Mouse (Mus musculus): ENCODE data around the gene Ptn. TPM values are rescaled to one million over a fixed set of nuclear protein-coding genes. Genes with fewer than 3 reads are reported as not detected.

Gene Ptn
- total RNA-seq, 4 experiments from 2014 or later, result 0.51 to 1.3 (median 0.92) TPM

DNA sequence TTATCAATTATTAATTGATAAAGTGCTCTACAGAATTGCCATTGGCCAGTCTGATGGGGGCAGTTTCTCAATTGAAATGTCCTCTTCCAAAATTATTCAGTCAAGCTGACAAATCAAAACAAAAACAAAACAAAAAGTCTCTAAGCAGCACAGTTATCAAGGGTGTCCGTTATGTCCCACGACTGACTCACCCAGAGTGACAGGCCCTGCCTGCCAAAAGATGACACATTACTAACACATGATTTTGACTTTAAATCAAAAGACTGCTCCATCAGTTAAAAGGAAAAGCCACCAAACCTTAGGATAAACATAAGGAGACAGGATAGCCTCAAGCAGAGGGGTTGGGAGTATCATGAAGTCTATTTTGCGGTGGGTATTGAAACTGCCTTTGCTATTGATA is 6.6 kb upstream of the Ptn start:
- DNase-seq (ENCODE audit: low spot score in 2 of 2), result no peak

- no peak for DNase-seq (ENCODE audit: low spot score in 2 of 2)
Measured at GRCm38 (mm10) chr6:36815992-36816391, 6.0 kb upstream of the Ptn start.

DNA sequence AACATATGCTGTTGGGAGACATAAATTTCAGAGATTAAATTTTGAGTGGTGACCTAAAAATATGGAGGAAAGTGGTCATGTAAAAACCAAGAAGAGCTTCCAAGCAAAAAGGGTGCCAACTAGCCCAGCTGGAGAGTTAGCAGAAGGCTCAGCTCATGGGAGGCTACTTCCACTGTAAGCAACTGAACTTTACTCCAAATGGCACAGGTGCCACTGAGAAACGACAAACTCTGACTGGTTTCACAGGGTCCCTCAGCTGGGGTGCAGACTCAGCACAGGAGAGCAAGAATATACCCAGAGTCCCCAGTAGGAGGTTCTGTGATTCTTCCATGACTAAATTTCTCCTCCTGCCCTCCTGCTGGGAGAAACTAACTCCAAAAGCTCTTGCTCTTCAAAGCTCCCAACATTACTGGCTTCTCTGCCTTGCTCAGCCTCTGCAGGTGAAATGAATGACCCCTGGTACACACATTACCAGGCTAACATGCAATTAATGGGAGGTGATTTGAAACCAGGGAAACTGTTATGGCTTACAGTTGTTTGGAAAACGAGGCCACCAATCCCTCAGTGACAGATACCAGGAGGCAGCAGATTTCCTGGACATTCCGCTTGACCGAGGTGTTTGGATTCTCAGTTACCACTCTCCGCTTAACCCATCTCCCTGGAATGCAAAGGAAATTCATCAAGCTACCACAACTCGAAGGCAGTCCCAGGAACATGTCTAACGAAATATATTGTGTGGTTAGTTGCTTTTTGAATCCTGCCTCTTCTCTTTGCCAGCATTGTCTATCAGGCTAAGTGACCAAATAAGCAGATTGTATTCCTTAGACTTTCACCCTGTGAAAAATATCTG is 2.9 kb upstream of the Ptn start:
- DNase-seq (ENCODE audit: low spot score in 2 of 2), result no peak

DNA sequence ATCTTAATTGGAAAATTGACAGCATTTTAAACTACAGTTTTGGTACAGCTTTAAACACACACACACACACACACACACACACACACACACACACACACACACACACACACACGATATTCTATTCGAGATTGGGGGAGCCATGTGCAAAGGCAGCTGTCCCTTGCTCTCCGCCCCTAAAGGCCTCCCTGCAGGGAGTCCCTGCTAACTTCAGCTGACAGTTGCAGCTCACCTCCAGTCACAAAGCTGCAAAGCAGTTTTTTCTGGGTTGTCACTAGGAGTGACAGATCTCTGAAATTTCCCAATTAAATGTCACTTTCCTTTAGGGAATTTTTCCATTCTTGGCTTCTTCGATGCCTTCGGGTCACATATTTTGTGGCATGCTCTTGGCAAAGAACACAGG is 428 bp upstream of the Ptn start:
- DNase-seq (ENCODE audit: low spot score in 2 of 2), result no peak

DNA sequence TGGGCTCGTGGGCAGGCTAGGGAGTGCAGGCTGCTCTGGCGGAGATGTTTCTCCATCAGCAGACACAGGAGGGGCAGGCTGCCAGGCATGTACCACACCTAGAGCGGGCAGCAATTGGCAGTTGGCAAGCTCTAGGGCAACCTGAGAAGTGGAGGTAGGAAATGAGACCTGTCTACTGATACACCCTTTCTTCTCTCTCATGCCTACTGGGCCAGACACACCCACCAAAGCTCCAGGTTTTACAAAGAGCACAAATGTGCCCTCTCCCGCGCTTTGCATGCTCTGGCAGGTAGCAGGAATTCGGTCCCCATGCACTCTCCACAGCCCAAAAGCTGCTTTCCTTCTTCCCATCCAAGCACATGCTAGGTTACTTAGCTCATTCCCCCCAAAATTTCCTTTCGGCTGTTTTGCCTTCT is 701 bp downstream of the Ptn start:
- no peak for DNase-seq (ENCODE audit: low spot score in 2 of 2)

DNA sequence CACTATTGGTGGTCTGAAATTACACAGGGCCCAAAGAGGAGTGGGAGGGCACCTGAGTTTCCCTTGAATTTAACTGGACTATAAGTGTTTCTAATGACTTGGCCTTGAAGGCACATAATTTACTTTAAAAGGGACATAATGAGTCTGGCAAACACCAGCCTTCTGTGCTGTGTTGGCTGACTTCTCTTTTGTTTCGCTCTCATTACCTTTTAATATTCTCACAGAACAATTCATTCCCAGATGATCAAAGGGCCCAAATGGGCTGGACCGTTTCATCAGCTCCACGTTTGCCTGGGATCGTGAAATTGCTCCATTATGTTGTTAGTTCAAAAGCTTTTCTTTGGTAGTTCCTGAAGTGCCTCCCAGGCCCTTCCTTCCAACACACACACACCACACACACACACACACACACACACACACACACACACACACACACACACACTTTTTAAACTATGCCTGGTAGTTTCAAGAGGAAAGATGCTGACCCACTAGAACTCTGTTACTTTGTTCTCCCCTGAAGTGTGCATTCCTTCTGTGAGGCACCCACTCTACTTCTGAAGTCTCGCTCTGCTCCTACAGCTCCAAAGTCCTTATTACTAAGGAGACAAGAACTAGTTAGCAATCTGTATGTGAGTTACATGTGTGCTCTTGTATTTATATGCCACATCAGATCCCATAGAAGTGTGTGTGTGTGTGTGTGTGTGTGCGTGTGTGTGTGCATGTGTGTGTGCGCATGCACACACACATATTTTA is 1.5 kb downstream of the Ptn start:
- no peak for DNase-seq (ENCODE audit: low spot score in 2 of 2)

DNA sequence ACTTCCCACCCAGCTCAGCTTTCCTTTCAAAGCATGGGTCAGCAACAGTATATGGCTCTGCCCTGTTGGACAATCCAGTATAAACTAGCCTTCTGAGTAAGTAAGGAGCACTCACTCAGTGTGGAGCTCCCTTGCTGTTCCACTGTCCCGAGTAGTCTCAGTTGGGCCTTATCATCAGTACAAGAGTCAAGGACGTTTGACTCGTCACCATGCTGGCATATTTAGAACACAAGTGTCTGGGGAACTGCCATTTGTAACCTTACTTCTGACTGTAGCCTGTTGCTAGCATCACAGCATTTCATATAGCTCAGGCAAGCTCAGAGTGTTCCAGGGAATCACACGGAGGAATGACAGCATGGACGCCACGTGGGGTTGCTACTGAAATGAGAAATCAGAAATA is 3.1 kb downstream of the Ptn start:
- DNase-seq (ENCODE audit: low spot score in 2 of 2), result no peak

GRCm38 (mm10) chr6:36800309-36800946 is 9.6 kb downstream of the Ptn start:
- no peak for DNase-seq (ENCODE audit: low spot score in 2 of 2)

- no peak for DNase-seq (ENCODE audit: low spot score in 2 of 2)
Measured at GRCm38 (mm10) chr6:36797066-36797655, 12.9 kb downstream of the Ptn start.

GRCm38 (mm10) chr6:36794535-36794934 is 15.5 kb downstream of the Ptn start:
- no peak for DNase-seq (ENCODE audit: low spot score in 2 of 2)

GRCm38 (mm10) chr6:36793775-36794174 is 16.2 kb downstream of the Ptn start:
- no peak for DNase-seq (ENCODE audit: low spot score in 2 of 2)

GRCm38 (mm10) chr6:36789261-36789660 is 20.8 kb downstream of the Ptn start:
- DNase-seq (ENCODE audit: low spot score in 2 of 2), result no peak

- no peak for DNase-seq (ENCODE audit: low spot score in 2 of 2)
Measured at GRCm38 (mm10) chr6:36788576-36789191, 21.3 kb downstream of the Ptn start.

DNA sequence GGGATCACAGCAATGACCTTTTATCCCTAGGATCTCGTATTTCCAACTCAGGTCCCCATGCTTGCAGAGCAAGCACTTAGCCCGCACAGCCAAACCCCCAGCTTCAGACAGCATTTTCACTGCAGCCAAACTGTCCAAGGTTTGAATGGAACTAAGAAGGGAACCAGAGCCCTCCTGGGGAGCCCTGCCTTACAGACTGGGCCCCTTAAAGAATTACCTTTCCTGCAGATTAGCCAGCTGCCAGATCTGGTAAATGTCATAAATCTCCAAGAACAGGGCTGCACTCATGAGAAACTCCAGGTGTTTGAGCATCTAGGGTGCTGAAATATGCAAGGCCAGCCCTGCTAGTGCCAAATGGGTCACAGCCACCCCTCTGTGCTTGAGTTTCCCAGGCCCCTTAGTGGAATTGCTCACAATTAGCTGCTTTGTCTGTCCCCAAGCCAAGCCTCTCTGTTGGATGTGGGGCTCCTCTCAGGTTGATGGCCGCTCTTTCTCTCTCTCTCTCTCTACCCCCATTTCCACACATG is 25.3 kb downstream of the Ptn start:
- no peak for DNase-seq (ENCODE audit: low spot score in 2 of 2)

DNA sequence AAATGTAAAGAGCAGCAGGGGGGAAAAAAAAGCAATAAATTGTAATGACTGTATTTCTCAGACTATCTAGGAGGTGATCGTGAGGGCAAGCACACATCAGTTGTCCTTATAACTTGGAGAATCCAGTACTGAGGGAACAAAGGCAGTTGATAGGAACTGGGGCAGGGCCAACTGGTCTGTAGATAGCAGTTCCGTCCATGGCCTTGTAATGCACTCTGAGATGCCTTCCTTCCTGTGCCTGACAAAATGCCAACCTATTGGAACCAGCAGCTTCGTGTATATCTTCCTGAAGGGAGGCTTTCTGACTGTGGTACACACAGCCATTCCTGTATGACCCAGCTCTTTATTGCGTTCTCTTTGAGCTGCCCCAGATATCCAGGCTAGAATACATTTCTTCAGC is 27.5 kb downstream of the Ptn start:
- DNase-seq (ENCODE audit: low spot score in 2 of 2), result no peak

DNA sequence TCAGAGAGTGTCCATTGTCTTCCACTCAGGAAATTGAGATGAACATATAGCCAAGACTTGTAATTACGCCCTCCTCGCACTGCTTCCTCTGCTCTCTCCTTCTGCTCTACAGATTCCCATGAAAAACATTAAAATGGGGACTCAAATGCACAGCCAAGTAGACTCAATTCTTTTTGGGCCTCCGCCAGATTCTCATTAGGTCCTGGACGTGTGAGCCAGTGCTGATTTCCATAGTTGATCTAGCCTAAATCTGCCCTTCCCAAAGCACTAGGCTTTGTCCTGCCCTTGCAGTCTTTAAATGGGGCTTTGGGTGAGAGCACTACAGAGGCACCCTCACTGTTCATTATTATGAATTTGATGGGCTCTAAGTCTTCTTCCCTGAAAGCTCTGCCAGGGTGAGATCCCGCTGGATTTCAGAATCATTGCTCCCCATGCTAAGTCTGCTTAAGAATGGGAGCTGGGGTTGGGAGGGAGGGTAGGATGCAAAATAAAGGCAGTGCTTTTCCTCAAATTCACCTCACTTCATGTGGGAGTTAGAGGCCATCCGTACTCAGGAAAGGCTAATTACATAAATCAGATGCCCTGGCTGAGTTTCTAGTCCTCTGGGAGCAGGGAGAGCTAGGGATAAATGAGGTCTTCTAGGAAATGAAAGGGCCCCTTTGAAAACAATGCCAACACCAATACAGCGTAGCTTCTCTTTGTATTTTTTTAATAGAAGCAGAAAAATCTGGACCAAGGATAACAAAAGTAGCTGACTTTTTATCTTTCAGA is 32.3 kb downstream of the Ptn start:
- DNase-seq (ENCODE audit: low spot score in 2 of 2), result no peak

GRCm38 (mm10) chr6:36777039-36777438 is 33.0 kb downstream of the Ptn start:
- no peak for DNase-seq (ENCODE audit: low spot score in 2 of 2)

- DNase-seq (ENCODE audit: low spot score in 2 of 2), result no peak
Measured at GRCm38 (mm10) chr6:36775647-36776360, 34.2 kb downstream of the Ptn start.

DNA sequence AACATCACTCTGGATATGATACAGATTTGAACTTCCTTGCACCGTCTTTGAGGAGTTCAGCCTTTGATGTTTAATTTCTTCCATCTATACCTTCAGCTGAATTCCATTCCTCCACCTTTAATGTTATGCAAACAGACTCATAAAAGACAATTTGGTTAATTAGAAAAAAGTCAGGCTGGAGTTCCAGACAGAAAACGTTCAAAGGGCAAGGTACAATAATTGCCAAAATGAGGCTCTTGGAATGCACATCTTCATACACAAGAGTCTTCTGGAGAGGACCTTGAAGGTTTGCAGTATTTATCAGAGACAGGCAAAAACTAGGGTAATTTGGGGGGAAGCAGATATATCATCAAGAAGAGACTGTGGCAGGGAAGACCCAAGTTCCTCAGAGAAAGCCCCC is 37.5 kb downstream of the Ptn start:
- no peak for DNase-seq (ENCODE audit: low spot score in 2 of 2)

GRCm38 (mm10) chr6:36769012-36769411 is 41.0 kb downstream of the Ptn start:
- no peak for DNase-seq (ENCODE audit: low spot score in 2 of 2)
